Mouse (Mus musculus): Measurements from ENCODE around the gene Asxl2.

- TF ChIP-seq POLR2A (IDR thresholded peaks at IDR 0.05; ENCODE audit: insufficient read depth, low read length) (no peak), CTCF (IDR thresholded peaks at IDR 0.05; ENCODE audit: low read depth, low read length) (no peak)
Measured at GRCm38 (mm10) chr12:3406585-3406984, 20.1 kb upstream of the Asxl2 start.

Measured in ES-Bruce4 (cell line).